15 mouse cellular contexts compared by ENCODE assay signal in the genomic region with DNA sequence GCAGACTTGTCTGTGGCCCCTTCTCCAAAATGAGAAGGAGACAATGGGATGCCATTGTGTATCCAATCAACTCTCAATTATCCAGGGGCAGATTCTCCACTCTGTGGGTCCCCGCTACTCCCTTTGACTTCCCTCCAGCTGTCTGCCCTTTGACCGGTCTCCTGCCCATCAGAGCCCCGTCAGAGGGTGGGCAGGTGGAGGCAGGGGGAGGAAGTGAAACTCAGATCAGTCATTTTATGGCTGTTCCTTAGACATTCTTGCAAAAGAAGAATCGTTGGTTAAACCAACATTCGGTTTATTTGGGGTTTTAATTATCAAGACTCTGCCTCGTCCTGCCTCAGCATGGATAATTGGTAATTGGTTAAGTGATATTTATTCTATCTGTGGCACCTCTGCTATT.
"Had no signal": no experiment of that assay in that cellular context is flagged by ENCODE, and none has a peak within 500 bp of the region (broad histone marks: within the 10 kb centered on the region; RNA-seq: fewer than 3 reads in every experiment).

No protein-coding gene starts in this region.

- H3K27ac ChIP-seq: kidney, postnatal 0 days; layer of hippocampus, adult 2 months; limb, embryonic 13.5 days; liver, embryonic 15.5 days; midbrain, embryonic 15.5 days; neural tube, embryonic 12.5 days; stomach, postnatal 0 days had no signal

- H3K4me1 ChIP-seq: limb, embryonic 13.5 days; liver, embryonic 15.5 days; megakaryocyte, embryonic 14.5 days; midbrain, embryonic 15.5 days; neural tube, embryonic 12.5 days had no signal

- H3K36me3 ChIP-seq: limb, embryonic 13.5 days; liver, embryonic 15.5 days; midbrain, embryonic 15.5 days; neural tube, embryonic 12.5 days had no signal

- H3K9ac ChIP-seq: limb, embryonic 13.5 days; liver, embryonic 15.5 days; lung, embryonic 14.5 days; midbrain, embryonic 15.5 days; neural tube, embryonic 12.5 days had no signal

- H3K27me3 ChIP-seq: limb, embryonic 13.5 days; liver, embryonic 15.5 days; megakaryocyte, embryonic 14.5 days; midbrain, embryonic 15.5 days; neural tube, embryonic 12.5 days had no signal

- H3K4me3 ChIP-seq: layer of hippocampus, adult 2 months; limb, embryonic 13.5 days; liver, embryonic 15.5 days; megakaryocyte, embryonic 14.5 days; midbrain, embryonic 15.5 days; neural tube, embryonic 12.5 days had no signal

- H3K4me2 ChIP-seq: limb, embryonic 13.5 days; liver, embryonic 15.5 days; lung, embryonic 14.5 days; midbrain, embryonic 11.5 days; midbrain, embryonic 15.5 days; neural tube, embryonic 12.5 days had no signal

- H3K9me3 ChIP-seq: limb, embryonic 13.5 days; liver, embryonic 15.5 days; megakaryocyte, embryonic 14.5 days; midbrain, embryonic 15.5 days; neural tube, embryonic 12.5 days had no signal

- ATAC-seq: midbrain, embryonic 15.5 days had no signal

- DNase-seq: kidney, adult 9 months; kidney, postnatal 4 days; left cerebral cortex, postnatal 4 days; lung, embryonic 14.5 days; right cerebral cortex, postnatal 14 days; thymus, postnatal 14 days had no signal
